Mouse (Mus musculus) liver, embryonic 14.5 days (tissue): ENCODE measurements around the gene F12.

Experiments
- CTCF ChIP-seq: IDR thresholded peaks from 2 replicates; pipeline ENCODE4 v1.5.1; 2016; ENCODE audit warnings: antibody characterized with exemption, low read depth, control low read depth
- EP300 ChIP-seq: IDR thresholded peaks from 2 replicates; pipeline ENCODE4 v1.6.1; 2016; ENCODE audit warnings: antibody characterized with exemption, low read depth

DNA sequence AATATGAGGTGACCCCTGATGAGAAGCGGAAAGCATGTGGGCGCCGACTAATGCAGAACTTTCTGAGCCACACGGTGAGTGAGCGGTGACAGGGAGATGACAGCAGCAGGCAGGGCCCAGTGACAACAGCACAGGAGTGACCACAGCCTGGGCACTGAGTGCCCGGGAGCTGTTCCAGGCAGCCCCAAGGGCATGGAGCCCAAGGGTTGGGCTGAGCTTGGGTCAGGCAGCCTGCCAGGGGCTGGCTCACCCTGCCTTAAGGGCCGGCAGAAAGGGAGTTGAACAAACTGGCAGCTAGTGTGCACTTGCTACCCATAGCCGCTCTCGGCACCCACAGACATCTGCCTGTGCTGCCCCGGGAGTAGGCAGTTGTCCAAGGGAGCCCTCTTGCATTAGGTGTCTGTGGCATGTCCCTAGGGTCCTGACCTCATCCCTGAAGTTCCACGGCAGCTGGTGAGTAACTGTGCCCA lies 24.0 kb upstream of the F12 start:
- TF ChIP-seq CTCF = no peak
- no peak for TF ChIP-seq EP300
